Mouse (Mus musculus) kidney, adult 2 months (tissue): ENCODE data around the gene Irgc1. TPM values are rescaled to one million over a fixed set of nuclear protein-coding genes. Genes with fewer than 3 reads are reported as not detected.

Experiments
- DNase-seq: peaks from one replicate; pipeline ENCODE4 v3.0.0; 2021
- H3K27ac ChIP-seq: fragments of 200-500 bp; 2 replicates; pipeline ENCODE4 v1.5.1; 2012; ENCODE audit warnings: low read depth, low read length, control low read depth, inconsistent platforms; ENCODE audit not compliant: insufficient read depth
- H3K27me3 ChIP-seq: fragments of 200-500 bp; replicated peaks from 2 replicates; pipeline ENCODE4 v1.6.1; 2012; ENCODE audit warnings: mild to moderate bottlenecking, moderate library complexity, low read length, inconsistent platforms; ENCODE audit not compliant: control insufficient read depth, insufficient read depth
- H3K36me3 ChIP-seq: fragments of 200-500 bp; 2 replicates; pipeline ENCODE4 v1.6.1; 2012; ENCODE audit warnings: mild to moderate bottlenecking, moderate library complexity, low read length, inconsistent platforms; ENCODE audit not compliant: control insufficient read depth, insufficient read depth
- H3K4me1 ChIP-seq: fragments of 200-500 bp; 2 replicates; pipeline ENCODE4 v1.6.1; 2011; ENCODE audit warnings: low read length; ENCODE audit not compliant: control insufficient read depth, insufficient read depth
- H3K4me3 ChIP-seq: fragments of 200-500 bp; 2 replicates; pipeline ENCODE4 v1.5.1; 2011; ENCODE audit warnings: mild to moderate bottlenecking, low read depth, low read length, control low read depth; ENCODE audit not compliant: insufficient read depth
- CTCF ChIP-seq: fragments of 200-500 bp; conservative IDR thresholded peaks from 2 replicates; pipeline ENCODE4 v1.5.1; 2011; ENCODE audit warnings: low read depth, mild to moderate bottlenecking, control low read depth, low read length, moderate library complexity, mixed read lengths; ENCODE audit not compliant: insufficient read depth, insufficient read length
- POLR2A ChIP-seq: fragments of 200-500 bp; IDR thresholded peaks from one replicate; pipeline ENCODE4 v1.6.1; 2011; ENCODE audit warnings: low read depth, low read length, control low read depth
- WGBS: fragments of 180-500 bp; shearing (Covaris S2); methylation state at CpG from one replicate; pipeline ENCODE4 v1.1.7; 2018; 5-methylcytosine and 5-hydroxymethylcytosine counted together
- polyA plus RNA-seq: library from polyadenylated mRNA; depleted of rRNA; stranded (reverse); fragments of >200 nt; gene quantifications from 2 replicates; pipeline ENCODE4 v1.2.3, GENCODE M21; 2012; rRNA removed

Irgc1 gene
- 0.33 and 0.41 TPM in 2 replicates for polyA plus RNA-seq

- no peak for DNase-seq
- WGBS = 52% methylated on average over 9 of the region's 9 CpGs
- no peak within 1 kb of the TSS for H3K27ac ChIP-seq
- H3K4me1 ChIP-seq = no peaks in the 10 kb centered on the region
- no peaks in the 10 kb centered on the region for H3K36me3 ChIP-seq
- no peak within 1 kb of the TSS for H3K4me3 ChIP-seq
- H3K27me3 ChIP-seq = no peaks in the 10 kb centered on the region
- TF ChIP-seq POLR2A = no peak
- no peak for TF ChIP-seq CTCF
Measured at GRCm38 (mm10) chr7:24451855-24452311, at the start of gene Irgc1. Gene Irgc1 (minus strand): TSS chr7:24452297.

GRCm38 (mm10) chr7:24501492-24501891 lies 49.4 kb upstream of the Irgc1 start:
- peak; percentile 39 for DNase-seq
- no peak for TF ChIP-seq POLR2A
- TF ChIP-seq CTCF = peak; percentile 31
- Histone ChIP-seq H3K27ac (no peak overlapping the region), H3K4me3 (no peak overlapping the region), H3K36me3 (no peaks in the 10 kb centered on the region), H3K27me3 (no peaks in the 10 kb centered on the region), H3K4me1 (peaks cover 4% of the 10 kb centered on the region; the same call in 1 of the 2 replicates)
- 67% methylated on average over 21 of the region's 21 CpGs for WGBS

- Histone ChIP-seq H3K4me1 (peaks cover 4% of the 10 kb centered on the region; the same call in 1 of the 2 replicates), H3K36me3 (no peaks in the 10 kb centered on the region), H3K27me3 (no peaks in the 10 kb centered on the region), H3K27ac (no peak overlapping the region), H3K4me3 (no peak overlapping the region)
- DNase-seq = peak; percentile 24
- TF ChIP-seq POLR2A (no peak), CTCF (peak; percentile 37)
- WGBS = 50% methylated on average over 7 of the region's 7 CpGs
Measured at GRCm38 (mm10) chr7:24500929-24501328, 48.8 kb upstream of the Irgc1 start.

GRCm38 (mm10) chr7:24499856-24500577 lies 47.9 kb upstream of the Irgc1 start:
- TF ChIP-seq POLR2A = no peak
- TF ChIP-seq CTCF = no peak
- WGBS = 12% methylated on average over 43 of the region's 43 CpGs
- Histone ChIP-seq H3K27me3 (no peaks in the 10 kb centered on the region), H3K4me3 (no peak overlapping the region), H3K27ac (no peak overlapping the region), H3K36me3 (no peaks in the 10 kb centered on the region), H3K4me1 (no peaks in the 10 kb centered on the region; the same call in 1 of the 2 replicates)
- peak; percentile 60 for DNase-seq

GRCm38 (mm10) chr7:24488303-24488702 lies 36.2 kb upstream of the Irgc1 start:
- TF ChIP-seq CTCF (no peak), POLR2A (no peak)
- Histone ChIP-seq H3K36me3 (no peaks in the 10 kb centered on the region), H3K4me1 (peaks cover 5% of the 10 kb centered on the region), H3K27ac (no peak overlapping the region), H3K4me3 (no peak overlapping the region), H3K27me3 (no peaks in the 10 kb centered on the region)
- no peak for DNase-seq
- 90% methylated on average over 8 of the region's 8 CpGs for WGBS

GRCm38 (mm10) chr7:24487403-24487802 lies 35.3 kb upstream of the Irgc1 start:
- TF ChIP-seq CTCF = no peak
- no peak for TF ChIP-seq POLR2A
- peak overlapping the region; percentile 33; the same call in 1 of the 2 replicates for H3K27ac ChIP-seq
- no peaks in the 10 kb centered on the region for H3K27me3 ChIP-seq
- no peak overlapping the region for H3K4me3 ChIP-seq
- no peaks in the 10 kb centered on the region for H3K36me3 ChIP-seq
- 29% methylated on average over 3 of the region's 3 CpGs for WGBS
- peaks cover 5% of the 10 kb centered on the region for H3K4me1 ChIP-seq
- no peak for DNase-seq

GRCm38 (mm10) chr7:24486654-24487130 lies 34.6 kb upstream of the Irgc1 start:
- H3K27ac ChIP-seq = peak overlapping the region; percentile 33; the same call in 1 of the 2 replicates
- whole genome bisulfite sequencing = 39% methylated on average over 9 of the region's 9 CpGs
- TF ChIP-seq POLR2A (no peak), CTCF (no peak)

More at GRCm38 (mm10) chr7:24486654-24487130, 34.6 kb upstream of the Irgc1 start:
- Histone ChIP-seq H3K4me3 (no peak overlapping the region), H3K36me3 (no peaks in the 10 kb centered on the region), H3K27me3 (no peaks in the 10 kb centered on the region), H3K4me1 (peaks cover 5% of the 10 kb centered on the region)
- no peak for DNase-seq
